Mouse (Mus musculus): Measurements from ENCODE around the gene Rad17. TPM values are rescaled to one million over a fixed set of nuclear protein-coding genes. Genes with fewer than 3 reads are reported as not detected.

Gene Rad17
- polyA plus RNA-seq (2016; fragmentation: Nextera tagmentation; extraction: Ambion mirVana) = 20.0 and 20.3 TPM in 2 replicates

DNA sequence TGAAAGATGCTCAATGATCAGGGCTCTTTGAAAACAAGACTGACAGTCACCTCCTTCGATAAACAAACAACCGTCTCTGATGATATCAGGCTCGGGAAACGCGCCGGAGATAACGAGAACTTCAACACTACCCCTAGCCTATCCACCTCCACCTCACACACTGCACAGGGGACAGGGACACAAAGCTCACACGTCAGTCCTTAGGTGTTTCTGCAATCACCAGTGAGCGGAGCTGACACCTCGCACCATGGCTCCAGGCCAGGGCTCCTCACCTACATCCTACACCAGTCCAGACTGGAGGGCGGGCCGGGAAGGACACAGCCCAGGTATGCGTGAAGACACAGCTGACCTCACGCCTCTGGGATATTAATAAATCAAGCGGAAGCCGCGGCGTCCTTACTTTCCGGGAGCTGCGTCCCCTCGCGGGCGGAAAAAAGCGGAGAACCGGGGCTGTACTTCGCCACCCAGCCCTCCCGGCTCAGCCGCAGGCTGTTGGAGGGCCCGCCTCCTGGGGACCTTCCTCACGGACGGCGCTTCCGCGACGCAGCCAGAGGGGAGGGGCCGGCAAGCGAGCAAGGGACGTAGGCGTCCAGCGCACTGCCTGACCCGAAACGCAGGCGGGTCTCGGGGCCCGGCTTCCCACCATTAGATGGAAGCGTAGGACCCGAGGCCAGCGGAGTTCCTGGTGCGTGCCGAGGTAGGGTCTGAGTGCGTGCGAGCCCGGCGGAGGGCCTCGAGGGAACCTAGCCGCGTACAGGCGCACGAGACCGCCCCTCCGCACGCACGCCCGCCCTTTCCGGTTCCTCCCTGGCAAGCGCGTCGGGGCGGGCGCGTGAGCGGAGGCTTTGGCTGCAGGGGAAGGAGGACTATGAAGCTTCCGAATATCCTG lies at the start of gene Rad17, which contains the start of gene Ak6:
Rad17 (minus strand) TSS at position 502 of the 889 bp plus-strand sequence.
Ak6 (plus strand) TSS at position 430 of the 889 bp plus-strand sequence.
- H3K27ac ChIP-seq = peak within 1 kb of the TSS; percentile 90
- WGBS (ENCODE audit: insufficient replicate concordance) = under 1% methylated on average over 66 of the region's 73 CpGs
- H3K4me2 ChIP-seq = peak within 1 kb of the TSS; percentile 94
- H3K36me3 ChIP-seq = peaks cover 41% of the 10 kb centered on the region
- peak within 1 kb of the TSS; percentile 89 for H3K9ac ChIP-seq
- H3K4me1 ChIP-seq = peaks cover 26% of the 10 kb centered on the region
- no peaks in the 10 kb centered on the region for H3K9me3 ChIP-seq (replicated peaks)
- peak; percentile 97 for ATAC-seq
- no peaks in the 10 kb centered on the region for H3K27me3 ChIP-seq (replicated peaks)
- peak within 1 kb of the TSS; percentile 98 for H3K4me3 ChIP-seq

GRCm38 (mm10) chr13:100698866-100699265 lies 48.0 kb upstream of the Rad17 start:
- Histone ChIP-seq H3K9me3 (replicated peaks) (no peaks in the 10 kb centered on the region), H3K27ac (no peak overlapping the region), H3K4me2 (no peak overlapping the region), H3K36me3 (peaks cover 80% of the 10 kb centered on the region), H3K27me3 (replicated peaks) (no peaks in the 10 kb centered on the region), H3K4me3 (no peak overlapping the region), H3K9ac (no peak overlapping the region), H3K4me1 (no peaks in the 10 kb centered on the region)
- no peak for ATAC-seq
- WGBS (ENCODE audit: insufficient replicate concordance) = 90% methylated on average over 10 of the region's 10 CpGs

DNA sequence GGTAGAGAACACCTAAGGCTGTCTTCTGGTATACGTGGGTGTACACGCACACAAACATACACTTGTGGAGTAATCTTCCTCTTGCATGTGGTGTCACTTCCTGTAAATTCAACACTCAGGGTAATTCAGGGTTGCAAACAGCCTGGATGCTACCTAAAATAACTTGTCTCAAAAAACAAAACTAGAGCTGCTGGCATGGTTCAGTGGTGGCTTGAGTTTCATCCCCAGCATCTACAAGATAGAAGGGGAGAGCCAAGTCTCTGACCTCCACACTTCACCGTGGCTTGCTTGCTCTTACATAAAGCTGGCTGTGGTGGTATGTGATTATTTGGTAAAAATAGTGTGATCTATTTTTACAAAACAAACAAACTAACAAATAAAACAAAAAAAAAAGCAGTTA lies 46.7 kb upstream of the Rad17 start:
- Histone ChIP-seq H3K9ac (no peak overlapping the region), H3K36me3 (peaks cover 67% of the 10 kb centered on the region), H3K4me3 (no peak overlapping the region), H3K27me3 (replicated peaks) (no peaks in the 10 kb centered on the region), H3K4me2 (no peak overlapping the region), H3K9me3 (replicated peaks) (no peaks in the 10 kb centered on the region), H3K4me1 (no peaks in the 10 kb centered on the region), H3K27ac (no peak overlapping the region)
- no peak for ATAC-seq
- WGBS (ENCODE audit: insufficient replicate concordance) = 75% methylated on average over 3 of the region's 3 CpGs

- H3K27me3 ChIP-seq (replicated peaks) = no peaks in the 10 kb centered on the region
- 43% methylated on average over 7 of the region's 7 CpGs for WGBS (ENCODE audit: insufficient replicate concordance)
- H3K36me3 ChIP-seq = peaks cover 11% of the 10 kb centered on the region
- H3K9me3 ChIP-seq (replicated peaks) = no peaks in the 10 kb centered on the region
- H3K4me1 ChIP-seq = no peaks in the 10 kb centered on the region
- no peak overlapping the region for H3K27ac ChIP-seq
- H3K9ac ChIP-seq = no peak overlapping the region
- no peak overlapping the region for H3K4me2 ChIP-seq
- no peak for ATAC-seq
- no peak overlapping the region for H3K4me3 ChIP-seq
These were observed 36.7 kb upstream of the Rad17 start for GRCm38 (mm10) chr13:100687513-100687912.

DNA sequence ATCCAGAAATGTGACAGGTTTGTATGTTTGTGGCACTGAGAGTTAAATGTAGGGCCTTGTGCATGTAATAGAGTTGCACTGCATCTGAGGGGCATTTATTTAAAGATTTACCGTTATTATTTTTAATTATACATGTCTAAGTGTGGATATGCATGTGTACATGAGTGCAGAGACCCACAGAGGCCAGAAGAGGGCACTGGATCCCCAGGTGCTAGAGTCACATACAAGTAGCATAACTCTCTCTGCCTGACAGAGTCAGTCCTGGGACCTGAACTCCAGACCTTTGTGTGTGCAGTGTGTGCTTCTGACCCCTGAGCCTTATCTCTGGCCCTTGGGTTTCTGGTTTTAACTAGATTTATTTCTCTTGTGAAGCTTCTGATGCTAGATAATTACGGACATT lies 33.5 kb upstream of the Rad17 start:
- ATAC-seq = no peak
- Histone ChIP-seq H3K27ac (no peak overlapping the region), H3K36me3 (peaks cover 11% of the 10 kb centered on the region), H3K9ac (no peak overlapping the region), H3K4me2 (no peak overlapping the region), H3K27me3 (replicated peaks) (no peaks in the 10 kb centered on the region), H3K9me3 (replicated peaks) (no peaks in the 10 kb centered on the region), H3K4me3 (no peak overlapping the region), H3K4me1 (no peaks in the 10 kb centered on the region)
- 71% methylated on average over 2 of the region's 2 CpGs for WGBS (ENCODE audit: insufficient replicate concordance)

- WGBS (ENCODE audit: insufficient replicate concordance) = 57% methylated on average over 2 of the region's 2 CpGs
- Histone ChIP-seq H3K9me3 (replicated peaks) (no peaks in the 10 kb centered on the region), H3K27me3 (replicated peaks) (no peaks in the 10 kb centered on the region), H3K4me3 (no peak overlapping the region), H3K4me1 (no peaks in the 10 kb centered on the region), H3K9ac (no peak overlapping the region), H3K36me3 (peaks cover 11% of the 10 kb centered on the region), H3K27ac (no peak overlapping the region), H3K4me2 (no peak overlapping the region)
- no peak for ATAC-seq
These were observed 32.0 kb upstream of the Rad17 start for GRCm38 (mm10) chr13:100682837-100683236.

DNA sequence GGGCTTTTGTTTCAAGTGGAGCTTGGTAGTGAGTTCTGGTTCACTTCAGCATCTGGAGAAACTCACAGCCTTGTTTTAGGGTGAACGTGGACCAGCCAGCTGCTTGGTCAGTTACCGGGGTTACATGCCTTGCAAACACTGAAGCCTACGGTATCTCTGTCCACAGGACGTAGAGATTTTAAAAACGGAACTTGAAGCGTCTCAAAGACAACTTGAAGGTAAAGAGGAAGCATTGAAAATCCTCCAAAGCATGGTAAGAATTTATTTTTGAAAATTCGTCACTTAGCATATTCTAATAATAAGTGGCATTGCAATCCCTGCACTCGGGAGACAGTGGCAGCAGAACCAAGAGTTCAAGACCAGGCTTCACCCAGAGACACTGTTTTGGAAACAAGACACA lies 30.8 kb upstream of the Rad17 start:
- Histone ChIP-seq H3K27ac (no peak overlapping the region), H3K27me3 (replicated peaks) (no peaks in the 10 kb centered on the region), H3K9me3 (replicated peaks) (no peaks in the 10 kb centered on the region), H3K9ac (no peak overlapping the region), H3K4me2 (no peak overlapping the region), H3K36me3 (peaks cover 11% of the 10 kb centered on the region), H3K4me1 (no peaks in the 10 kb centered on the region), H3K4me3 (no peak overlapping the region)
- 71% methylated on average over 8 of the region's 8 CpGs for WGBS (ENCODE audit: insufficient replicate concordance)
- ATAC-seq = no peak

DNA sequence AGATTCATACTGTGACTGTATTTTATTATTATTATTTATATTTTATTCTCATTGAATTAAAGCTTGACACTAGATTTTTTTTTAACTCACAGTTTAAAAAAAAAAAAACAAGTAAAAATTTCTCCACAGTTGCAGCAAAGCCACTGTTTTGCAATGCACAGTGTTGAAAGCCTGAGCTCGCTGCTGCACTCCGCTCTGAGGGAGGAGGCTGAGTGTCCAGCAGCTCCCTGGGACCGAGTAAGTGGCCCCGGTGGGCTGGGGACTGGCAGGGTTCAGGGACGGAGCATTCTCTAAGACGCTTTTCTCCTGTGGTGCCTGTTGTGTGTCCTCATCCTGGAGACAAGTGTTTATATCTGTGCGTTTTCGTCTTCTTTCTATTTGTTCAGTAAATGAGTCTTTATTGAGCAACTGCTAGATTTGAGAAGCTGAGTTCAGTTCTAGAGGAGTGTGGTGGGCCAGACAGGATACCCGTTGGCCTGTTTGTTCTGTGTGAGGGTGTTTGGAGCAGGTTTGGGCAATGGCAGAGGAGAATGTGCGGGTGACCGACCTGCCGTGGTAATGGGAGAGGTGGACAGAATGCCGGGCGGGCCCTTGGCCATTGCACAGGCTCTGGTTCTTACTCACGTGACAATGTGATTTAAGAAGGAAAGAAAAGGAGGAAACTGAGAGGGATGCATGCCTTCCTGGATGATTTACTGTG lies 25.2 kb upstream of the Rad17 start:
- WGBS (ENCODE audit: insufficient replicate concordance) = 79% methylated on average over 15 of the region's 15 CpGs
- Histone ChIP-seq H3K36me3 (no peaks in the 10 kb centered on the region), H3K4me3 (no peak overlapping the region), H3K4me2 (no peak overlapping the region), H3K9ac (no peak overlapping the region), H3K4me1 (no peaks in the 10 kb centered on the region), H3K9me3 (replicated peaks) (no peaks in the 10 kb centered on the region; the same call in 1 of the 2 replicates), H3K27ac (no peak overlapping the region), H3K27me3 (replicated peaks) (no peaks in the 10 kb centered on the region)
- no peak for ATAC-seq

GRCm38 (mm10) chr13:100670181-100670741 lies 19.4 kb upstream of the Rad17 start:
- ATAC-seq = no peak
- peaks cover 16% of the 10 kb centered on the region for H3K36me3 ChIP-seq
- H3K4me2 ChIP-seq = peak overlapping the region; percentile 87
- peaks cover 16% of the 10 kb centered on the region for H3K27me3 ChIP-seq (replicated peaks)
- 16% methylated on average over 9 of the region's 9 CpGs for WGBS (ENCODE audit: insufficient replicate concordance)
- peaks cover 16% of the 10 kb centered on the region; the same call in 1 of the 2 replicates for H3K4me1 ChIP-seq
- no peaks in the 10 kb centered on the region; the same call in 1 of the 2 replicates for H3K9me3 ChIP-seq (replicated peaks)
- peak overlapping the region; percentile 68 for H3K4me3 ChIP-seq
- H3K9ac ChIP-seq = peak overlapping the region; percentile 73
- peak overlapping the region; percentile 72 for H3K27ac ChIP-seq

- H3K4me2 ChIP-seq = peak within 1 kb of the TSS; percentile 87
- peak; percentile 58 for ATAC-seq
- H3K9ac ChIP-seq = peak within 1 kb of the TSS; percentile 73
- peaks cover 16% of the 10 kb centered on the region; the same call in 1 of the 2 replicates for H3K4me1 ChIP-seq
- H3K4me3 ChIP-seq = peak within 1 kb of the TSS; percentile 68
- peak within 1 kb of the TSS; percentile 72 for H3K27ac ChIP-seq
- H3K36me3 ChIP-seq = peaks cover 19% of the 10 kb centered on the region
- peaks cover 16% of the 10 kb centered on the region for H3K27me3 ChIP-seq (replicated peaks)
- no peaks in the 10 kb centered on the region; the same call in 1 of the 2 replicates for H3K9me3 ChIP-seq (replicated peaks)
- WGBS (ENCODE audit: insufficient replicate concordance) = 2% methylated on average over 44 of the region's 44 CpGs
These were observed 18.6 kb upstream of the Rad17 start, which contains the start of gene Ccdc125 for GRCm38 (mm10) chr13:100669291-100670022. Gene Ccdc125 (plus strand): TSS chr13:100669717.

GRCm38 (mm10) chr13:100659864-100660456 lies 9.1 kb upstream of the Rad17 start:
- peaks cover 48% of the 10 kb centered on the region for H3K36me3 ChIP-seq
- no peak overlapping the region for H3K4me2 ChIP-seq
- no peaks in the 10 kb centered on the region for H3K4me1 ChIP-seq
- no peak overlapping the region for H3K27ac ChIP-seq
- H3K9ac ChIP-seq = no peak overlapping the region
- H3K27me3 ChIP-seq (replicated peaks) = no peaks in the 10 kb centered on the region
- no peaks in the 10 kb centered on the region for H3K9me3 ChIP-seq (replicated peaks)
- H3K4me3 ChIP-seq = no peak overlapping the region
- ATAC-seq = peak; percentile 18; the same call in 1 of the 2 replicates
- 35% methylated on average over 4 of the region's 4 CpGs for WGBS (ENCODE audit: insufficient replicate concordance)
